In the genomic region with DNA sequence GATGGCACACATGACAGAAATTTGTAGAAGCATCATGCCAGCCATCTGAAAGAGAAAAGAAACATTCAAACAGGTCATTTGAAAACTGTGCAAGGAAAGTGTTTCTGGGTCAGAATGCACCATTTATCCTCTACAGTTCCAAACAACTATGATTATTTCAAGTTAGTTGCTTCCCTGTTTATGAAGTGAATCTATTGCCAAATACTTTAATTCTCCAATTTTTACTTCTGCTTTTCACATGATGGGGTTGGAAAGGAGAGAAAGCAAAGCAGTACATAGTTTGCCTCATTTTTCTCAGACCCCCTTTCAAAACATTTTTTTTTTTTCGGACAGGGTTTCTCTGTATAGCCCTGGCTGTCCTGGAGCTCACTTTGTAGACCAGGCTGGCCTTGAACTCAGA, we compare ENCODE assay signal across 28 mouse cellular contexts. TPM values are rescaled to one million over a fixed set of nuclear protein-coding genes. Genes with fewer than 3 reads are reported as not detected.
"Had no signal": no experiment of that assay in that cellular context is flagged by ENCODE, and none has a peak within 500 bp of the region (broad histone marks: within the 10 kb centered on the region; RNA-seq: fewer than 3 reads in every experiment).

No protein-coding gene starts in this region.

- H3K4me1 ChIP-seq: limb, embryonic 10.5 days; limb, embryonic 13.5 days; midbrain, embryonic 12.5 days; midbrain, embryonic 15.5 days; neural tube, embryonic 13.5 days had no signal

- DNase-seq: kidney, adult 11 months; kidney, adult 8-10 months; kidney, postnatal 14 days; kidney, postnatal 4 days; liver; liver, postnatal 0 days; lung, embryonic 14.5 days; right cerebral cortex, postnatal 14 days; right cerebral cortex, postnatal 4 days; thymus, adult 2 months; thymus, postnatal 14 days; thymus, postnatal 4 days had no signal

- ATAC-seq: liver, postnatal 0 days; lung, postnatal 0 days; midbrain, embryonic 15.5 days had no signal

- H3K27me3 ChIP-seq: limb, embryonic 13.5 days; midbrain, embryonic 12.5 days; midbrain, embryonic 15.5 days; neural tube, embryonic 13.5 days had no signal

- H3K9ac ChIP-seq: limb, embryonic 13.5 days; liver, embryonic 14.5 days; liver, postnatal 0 days; lung, embryonic 14.5 days; midbrain, embryonic 12.5 days; midbrain, embryonic 15.5 days; neural tube, embryonic 13.5 days had no signal

- H3K4me3 ChIP-seq: limb, embryonic 10.5 days; limb, embryonic 13.5 days; midbrain, embryonic 12.5 days; midbrain, embryonic 15.5 days; myocyte; neural tube, embryonic 13.5 days had no signal

- H3K27ac ChIP-seq: limb, embryonic 10.5 days; limb, embryonic 13.5 days; liver, embryonic 14.5 days; midbrain, embryonic 12.5 days; midbrain, embryonic 15.5 days; neural tube, embryonic 13.5 days; stomach, postnatal 0 days had no signal

- H3K4me2 ChIP-seq: limb, embryonic 13.5 days; lung, embryonic 14.5 days; midbrain, embryonic 12.5 days; midbrain, embryonic 15.5 days; neural tube, embryonic 13.5 days had no signal

- H3K36me3 ChIP-seq: limb, embryonic 10.5 days; limb, embryonic 13.5 days; midbrain, embryonic 12.5 days; midbrain, embryonic 15.5 days; neural tube, embryonic 13.5 days had no signal

- H3K9me3 ChIP-seq: limb, embryonic 10.5 days; limb, embryonic 13.5 days; midbrain, embryonic 12.5 days; midbrain, embryonic 15.5 days; neural tube, embryonic 13.5 days had no signal

RNA-seq across cellular contexts. Expression of gene Ms4a8a, which starts 21.0 kb away (rescaled TPM):
- total RNA-seq: layer of hippocampus, postnatal 14 days; left cerebral cortex, postnatal 25 days had no signal
- polyA plus RNA-seq: kidney, embryonic 16.5 days; limb, embryonic 10.5 days; limb, embryonic 13.5 days; lung, embryonic 14.5 days; midbrain, embryonic 12.5 days; midbrain, embryonic 15.5 days; neural tube, embryonic 13.5 days had no signal

RNA-seq across cellular contexts. Expression of gene 1700017D01Rik, which starts 28.8 kb away (rescaled TPM):
- total RNA-seq: layer of hippocampus, adult 18-20 months; layer of hippocampus, postnatal 14 days; left cerebral cortex, adult 18-20 months; left cerebral cortex, postnatal 25 days; neutrophil, adult 5-6 weeks had no signal
- polyA plus RNA-seq: kidney, embryonic 16.5 days; limb, embryonic 10.5 days; limb, embryonic 13.5 days; liver, embryonic 14.5 days; liver, postnatal 0 days; lung, embryonic 14.5 days; lung, postnatal 0 days; midbrain, embryonic 12.5 days; midbrain, embryonic 15.5 days; myocyte; neural tube, embryonic 13.5 days; stomach, embryonic 14.5 days; stomach, postnatal 0 days had no signal
